Mouse (Mus musculus) small intestine, adult 2 months (tissue): ENCODE measurements around the gene Nhlrc2.

Experiments
- CTCF ChIP-seq: fragments of 200-500 bp; IDR thresholded peaks from 2 replicates; pipeline ENCODE4 v1.5.1; 2012; ENCODE audit warnings: low read depth, mild to moderate bottlenecking, control low read depth, inconsistent platforms, low read length, moderate library complexity, mixed read lengths; ENCODE audit not compliant: insufficient replicate concordance, insufficient read length; ENCODE audit errors: extremely low read depth
- POLR2A ChIP-seq: fragments of 200-500 bp; IDR thresholded peaks from 2 replicates; pipeline ENCODE4 v1.6.1; 2012; ENCODE audit warnings: low read depth, mild to moderate bottlenecking, control low read depth, inconsistent platforms, low read length, moderate library complexity

DNA sequence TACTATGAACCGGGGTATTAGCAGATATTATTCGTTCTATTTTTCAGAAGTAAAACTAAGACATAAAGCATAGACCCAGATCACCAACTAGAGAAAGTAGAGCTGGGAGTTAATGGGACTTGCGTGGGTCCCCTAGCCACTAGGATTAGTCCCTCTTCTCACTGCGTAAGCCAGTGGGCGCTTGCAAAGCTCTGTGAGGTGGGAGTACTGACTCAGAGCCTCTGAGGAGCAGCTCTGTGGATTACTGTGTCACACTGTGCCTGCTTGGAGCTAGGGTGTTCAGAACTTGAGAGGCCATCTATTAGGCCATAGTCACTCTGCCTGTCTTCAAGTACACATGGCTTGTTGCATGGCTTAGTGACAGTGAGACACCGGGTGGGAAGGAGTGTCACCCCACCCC lies 25.1 kb downstream of the Nhlrc2 start:
- TF ChIP-seq CTCF (no peak), POLR2A (no peak)
